Mouse (Mus musculus) forebrain, embryonic 15.5 days (tissue): ENCODE data around the gene Atp4a. TPM values are rescaled to one million over a fixed set of nuclear protein-coding genes. Genes with fewer than 3 reads are reported as not detected.
"Not testable (repeated sequence)": the region's sequence is repeated elsewhere in the genome, so short reads cannot be mapped to it uniquely, and the experiment has no call there.

Experiments used
- ATAC-seq: fragments of 200-750 bp; cut with Nextera tagmentation; replicated peaks from 2 replicates; pipeline ENCODE4 v1.8.0; 2017; ENCODE audit warnings: mild to moderate bottlenecking, moderate TSS enrichment, moderate library complexity
- H3K27ac ChIP-seq: fragments of 300-500 bp; sonication (generic); replicated peaks from 2 replicates; pipeline ENCODE4 v1.5.1; 2015; ENCODE audit warnings: mild to moderate bottlenecking, inconsistent platforms
- H3K27me3 ChIP-seq: fragments of 300-500 bp; sonication (generic); 2 replicates; pipeline ENCODE4 v1.6.1; 2015; ENCODE audit warnings: inconsistent platforms
- H3K36me3 ChIP-seq: fragments of 300-500 bp; sonication (generic); 2 replicates; pipeline ENCODE4 v1.6.1; 2015; ENCODE audit warnings: mild to moderate bottlenecking, inconsistent platforms
- H3K4me1 ChIP-seq: fragments of 300-500 bp; sonication (generic); 2 replicates; pipeline ENCODE4 v1.6.1; 2015; ENCODE audit warnings: inconsistent platforms
- H3K4me2 ChIP-seq: fragments of 300-500 bp; sonication (generic); replicated peaks from 2 replicates; pipeline ENCODE4 v1.6.1; 2015; ENCODE audit warnings: mild to moderate bottlenecking, inconsistent platforms
- H3K4me3 ChIP-seq: fragments of 300-500 bp; sonication (generic); 2 replicates; pipeline ENCODE4 v1.5.1; 2015; ENCODE audit warnings: mild to moderate bottlenecking, inconsistent platforms
- H3K9ac ChIP-seq: fragments of 300-500 bp; sonication (generic); replicated peaks from 2 replicates; pipeline ENCODE4 v1.6.1; 2015; ENCODE audit warnings: mild to moderate bottlenecking, inconsistent platforms
- H3K9me3 ChIP-seq: fragments of 300-500 bp; sonication (generic); 2 replicates; pipeline ENCODE4 v1.6.1; 2016; ENCODE audit warnings: inconsistent platforms
- WGBS: fragments of 180-500 bp; shearing (Covaris S2); methylation state at CpG from one replicate; pipeline ENCODE4 v1.1.7; 2015; ENCODE audit warnings: mixed read lengths; 5-methylcytosine and 5-hydroxymethylcytosine counted together
- polyA plus RNA-seq: library from polyadenylated mRNA; unstranded; fragments of >200 nt; fragmentation: Nextera tagmentation; extraction: Ambion mirVana; gene quantifications from 2 replicates; pipeline ENCODE4 v1.2.1, GENCODE M21; 2015

Atp4a gene
- polyA plus RNA-seq, 1 experiment from 2014 or later = 1.9 TPM

- not testable (repeated sequence) for H3K4me2 ChIP-seq, H3K27ac ChIP-seq, H3K9ac ChIP-seq, H3K36me3 ChIP-seq, ATAC-seq, H3K9me3 ChIP-seq, H3K4me1 ChIP-seq, H3K4me3 ChIP-seq, H3K27me3 ChIP-seq
- WGBS = 88% methylated on average over 2 of the region's 2 CpGs
Observed at GRCm38 (mm10) chr7:30742570-30742969, 30.6 kb downstream of the Atp4a start.

DNA sequence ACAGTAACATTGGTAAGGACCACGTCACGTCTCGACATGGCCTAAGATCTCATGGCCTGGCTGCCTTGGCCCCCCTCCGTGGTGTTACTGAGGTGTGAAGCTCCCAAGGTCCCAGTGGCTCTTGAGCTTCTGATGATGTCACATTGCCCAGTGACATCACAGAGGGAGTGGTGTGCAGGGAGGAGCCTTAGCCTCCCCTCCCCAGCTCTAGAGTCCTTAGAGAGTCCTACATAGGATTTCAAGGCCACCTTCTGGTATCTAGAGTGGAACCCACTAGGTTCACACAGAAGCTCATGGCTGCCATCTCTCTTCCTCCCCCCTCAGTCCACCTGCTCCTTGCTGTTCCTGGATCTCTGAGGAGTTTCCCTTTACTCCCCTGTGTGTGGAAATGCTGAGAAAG, 31.6 kb downstream of the Atp4a start, which contains the start of gene Gapdhs:
Gapdhs (minus strand) TSS at position 65 of the 400 bp plus-strand sequence.
- ATAC-seq, H3K9ac ChIP-seq, H3K4me3 ChIP-seq, H3K4me2 ChIP-seq, H3K27ac ChIP-seq, H3K27me3 ChIP-seq, H3K9me3 ChIP-seq, H3K4me1 ChIP-seq, H3K36me3 ChIP-seq: not testable (repeated sequence)
- 89% methylated on average over 1 of the region's 4 CpGs for WGBS

- no peaks in the 10 kb centered on the region for H3K9me3 ChIP-seq
- WGBS = 51% methylated on average over 4 of the region's 4 CpGs
- H3K4me1 ChIP-seq = no peaks in the 10 kb centered on the region
- H3K27me3 ChIP-seq = no peaks in the 10 kb centered on the region
- H3K4me3 ChIP-seq = no peak overlapping the region
- H3K36me3 ChIP-seq = no peaks in the 10 kb centered on the region; the same call in 1 of the 2 replicates
- no peak for ATAC-seq
- no peak overlapping the region for H3K4me2 ChIP-seq
- no peak overlapping the region for H3K9ac ChIP-seq
- no peak overlapping the region for H3K27ac ChIP-seq
Observed at GRCm38 (mm10) chr7:30744022-30744598, 32.1 kb downstream of the Atp4a start.

GRCm38 (mm10) chr7:30747525-30748204, 35.7 kb downstream of the Atp4a start:
- ATAC-seq = no peak
- Histone ChIP-seq H3K9ac (no peak overlapping the region), H3K27me3 (no peaks in the 10 kb centered on the region), H3K36me3 (no peaks in the 10 kb centered on the region; the same call in 1 of the 2 replicates), H3K4me3 (no peak overlapping the region), H3K4me1 (no peaks in the 10 kb centered on the region), H3K27ac (no peak overlapping the region), H3K9me3 (no peaks in the 10 kb centered on the region), H3K4me2 (no peak overlapping the region)
- 86% methylated on average over 7 of the region's 7 CpGs for WGBS

- ATAC-seq = no peak
- 84% methylated on average over 13 of the region's 13 CpGs for WGBS
Observed at GRCm38 (mm10) chr7:30749824-30750606, 38.0 kb downstream of the Atp4a start.

GRCm38 (mm10) chr7:30751086-30751669, 39.2 kb downstream of the Atp4a start, which contains the start of gene Sbsn:
Gene Sbsn, plus strand, starts transcription at chr7:30751471.
- Histone ChIP-seq H3K36me3 (peaks cover 16% of the 10 kb centered on the region), H3K9ac (no peak within 1 kb of the TSS), H3K4me1 (no peaks in the 10 kb centered on the region), H3K4me2 (no peak within 1 kb of the TSS), H3K9me3 (no peaks in the 10 kb centered on the region), H3K4me3 (no peak within 1 kb of the TSS), H3K27me3 (no peaks in the 10 kb centered on the region), H3K27ac (no peak within 1 kb of the TSS)
- ATAC-seq = no peak
- WGBS = 85% methylated on average over 5 of the region's 5 CpGs

More at GRCm38 (mm10) chr7:30749824-30750606, 38.0 kb downstream of the Atp4a start:
- Histone ChIP-seq H3K36me3 (peaks cover 6% of the 10 kb centered on the region), H3K9ac (no peak overlapping the region), H3K4me1 (no peaks in the 10 kb centered on the region), H3K4me2 (no peak overlapping the region), H3K4me3 (no peak overlapping the region), H3K9me3 (no peaks in the 10 kb centered on the region), H3K27me3 (no peaks in the 10 kb centered on the region), H3K27ac (no peak overlapping the region)

GRCm38 (mm10) chr7:30757001-30757400, 45.0 kb downstream of the Atp4a start:
- Histone ChIP-seq H3K9me3 (no peaks in the 10 kb centered on the region), H3K4me3 (no peak overlapping the region), H3K4me1 (no peaks in the 10 kb centered on the region), H3K27me3 (no peaks in the 10 kb centered on the region), H3K27ac (no peak overlapping the region), H3K4me2 (no peak overlapping the region), H3K9ac (no peak overlapping the region), H3K36me3 (peaks cover 21% of the 10 kb centered on the region)
- no peak for ATAC-seq
- WGBS = 71% methylated on average over 3 of the region's 3 CpGs

- H3K36me3 ChIP-seq = peaks cover 21% of the 10 kb centered on the region
- no peak overlapping the region for H3K9ac ChIP-seq
- WGBS = 47% methylated on average over 4 of the region's 4 CpGs
- H3K4me3 ChIP-seq = no peak overlapping the region
- no peaks in the 10 kb centered on the region for H3K4me1 ChIP-seq
- H3K9me3 ChIP-seq = no peaks in the 10 kb centered on the region
- no peak overlapping the region for H3K4me2 ChIP-seq
- ATAC-seq = no peak
- H3K27ac ChIP-seq = no peak overlapping the region
- H3K27me3 ChIP-seq = no peaks in the 10 kb centered on the region
Observed at GRCm38 (mm10) chr7:30758853-30759252, 46.8 kb downstream of the Atp4a start.

- no peak overlapping the region for H3K9ac ChIP-seq
- H3K4me2 ChIP-seq = no peak overlapping the region
- H3K36me3 ChIP-seq = no peaks in the 10 kb centered on the region
- no peak overlapping the region for H3K4me3 ChIP-seq
- WGBS = 85% methylated on average over 4 of the region's 4 CpGs
- ATAC-seq = no peak
- H3K4me1 ChIP-seq = no peaks in the 10 kb centered on the region
- H3K27ac ChIP-seq = no peak overlapping the region
- no peaks in the 10 kb centered on the region for H3K9me3 ChIP-seq
- no peaks in the 10 kb centered on the region for H3K27me3 ChIP-seq
Observed at GRCm38 (mm10) chr7:30761769-30762352, 49.9 kb downstream of the Atp4a start.

DNA sequence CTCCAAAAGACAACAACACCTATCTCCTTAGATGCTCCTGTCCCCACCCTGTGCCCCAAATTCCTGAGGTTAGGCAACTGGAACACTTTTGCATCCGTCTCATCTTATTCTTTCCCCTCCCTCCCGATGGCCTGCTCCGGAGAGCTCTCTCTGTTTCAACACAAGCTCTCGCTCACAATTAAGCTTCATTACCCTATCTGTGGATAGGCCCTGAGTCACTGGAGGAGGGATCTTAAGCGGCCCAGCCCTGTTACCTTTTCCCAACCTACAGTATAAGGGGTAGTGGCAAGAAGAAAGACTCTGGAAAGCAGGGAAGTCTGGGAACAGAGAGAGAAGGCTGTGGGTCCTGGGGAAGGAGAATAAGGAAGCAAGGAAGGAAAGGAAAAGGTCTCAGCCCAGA, 51.4 kb downstream of the Atp4a start, which contains the start of gene Dmkn:
Dmkn (plus strand) TSS at position 301 of the 400 bp plus-strand sequence.
- H3K9me3 ChIP-seq = no peaks in the 10 kb centered on the region
- ATAC-seq = no peak
- no peaks in the 10 kb centered on the region for H3K4me1 ChIP-seq
- no peak within 1 kb of the TSS for H3K4me3 ChIP-seq
- H3K36me3 ChIP-seq = no peaks in the 10 kb centered on the region
- H3K4me2 ChIP-seq = no peak within 1 kb of the TSS
- H3K9ac ChIP-seq = no peak within 1 kb of the TSS
- no peaks in the 10 kb centered on the region for H3K27me3 ChIP-seq
- 38% methylated on average over 5 of the region's 5 CpGs for WGBS
- no peak within 1 kb of the TSS for H3K27ac ChIP-seq

DNA sequence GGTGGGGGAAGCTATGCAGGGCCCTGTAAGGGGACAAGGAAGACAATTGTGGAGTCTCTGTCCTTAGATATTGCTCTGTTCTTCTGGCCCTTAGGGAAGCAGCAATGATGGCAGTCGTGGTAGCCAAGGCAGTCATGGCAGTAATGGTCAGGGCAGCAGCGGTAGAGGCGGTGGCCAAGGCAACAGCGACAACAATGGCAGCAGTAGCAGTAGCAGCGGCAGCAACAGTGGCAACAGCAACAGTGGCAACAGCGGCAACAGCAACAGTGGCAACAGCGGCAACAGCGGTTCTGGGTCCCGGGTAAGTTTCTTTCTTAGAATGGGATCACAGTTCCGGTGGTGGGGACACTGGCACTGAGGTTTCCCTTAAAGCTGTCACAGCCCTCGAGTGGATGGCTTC, 53.2 kb downstream of the Atp4a start:
- WGBS = 32% methylated on average over 11 of the region's 11 CpGs

More for the DNA sequence above, 53.2 kb downstream of the Atp4a start:
- no peak for ATAC-seq
- H3K4me1 ChIP-seq = no peaks in the 10 kb centered on the region
- no peak overlapping the region for H3K4me2 ChIP-seq
- no peaks in the 10 kb centered on the region for H3K27me3 ChIP-seq
- no peaks in the 10 kb centered on the region for H3K9me3 ChIP-seq
- H3K36me3 ChIP-seq = no peaks in the 10 kb centered on the region
- H3K9ac ChIP-seq = no peak overlapping the region
- no peak overlapping the region for H3K4me3 ChIP-seq
- no peak overlapping the region for H3K27ac ChIP-seq
